Mouse (Mus musculus): ENCODE results near the gene Nox3. TPM values are rescaled to one million over a fixed set of nuclear protein-coding genes. Genes with fewer than 3 reads are reported as not detected.

Gene Nox3
- not detected for polyA plus RNA-seq (2014; fragmentation: Illumina TruSeq; extraction: RNeasy Lipid Tissue Mini Kit (QIAGEN cat#74804))

DNA sequence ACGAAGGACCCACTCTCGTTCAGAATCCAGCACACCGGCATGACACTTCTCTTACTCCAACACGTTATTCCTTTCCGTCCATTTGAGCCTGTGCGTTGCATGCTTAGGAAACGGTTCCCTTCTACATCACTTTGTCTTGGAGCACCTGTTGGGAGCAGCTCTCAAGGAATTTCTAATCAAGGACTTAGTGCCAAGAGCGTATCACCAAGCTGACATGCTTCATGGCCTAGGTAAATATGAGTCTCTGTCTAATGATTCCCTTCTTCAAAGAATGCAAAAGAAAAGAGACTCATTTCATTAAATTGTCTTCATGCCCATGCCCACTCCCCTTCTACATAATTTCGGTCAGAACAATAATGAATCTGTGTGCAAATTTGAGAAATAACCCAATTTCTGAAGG, at the start of gene Nox3:
Nox3 (minus strand) TSS at position 101 of the 400 bp plus-strand sequence.

Other genes with a start within 250 kb of the Nox3 start
- gene Cldn20, start 163.7 kb downstream of the Nox3 start, polyA plus RNA-seq (2014; fragmentation: Illumina TruSeq; extraction: RNeasy Lipid Tissue Mini Kit (QIAGEN cat#74804)): not detected
- 18.0 TPM for gene Tfb1m, start 138.5 kb downstream of the Nox3 start, polyA plus RNA-seq (2014; fragmentation: Illumina TruSeq; extraction: RNeasy Lipid Tissue Mini Kit (QIAGEN cat#74804))

All from ovary, adult 10 weeks (tissue).